Mouse (Mus musculus): ENCODE measurements at regions not wholly inside any gene's neighbourhood (a gene's known extent, or its start where the extent isn't known, plus 50 kb on each side); places are given as distances from the start of the nearest gene placed in this dataset.

GRCm38 (mm10) chr9:69652106-69652505 is 108.6 kb downstream of the Foxb1 start:
- WGBS = 90% methylated on average over 4 of the region's 4 CpGs
- no peak overlapping the region for H3K4me3 ChIP-seq

DNA sequence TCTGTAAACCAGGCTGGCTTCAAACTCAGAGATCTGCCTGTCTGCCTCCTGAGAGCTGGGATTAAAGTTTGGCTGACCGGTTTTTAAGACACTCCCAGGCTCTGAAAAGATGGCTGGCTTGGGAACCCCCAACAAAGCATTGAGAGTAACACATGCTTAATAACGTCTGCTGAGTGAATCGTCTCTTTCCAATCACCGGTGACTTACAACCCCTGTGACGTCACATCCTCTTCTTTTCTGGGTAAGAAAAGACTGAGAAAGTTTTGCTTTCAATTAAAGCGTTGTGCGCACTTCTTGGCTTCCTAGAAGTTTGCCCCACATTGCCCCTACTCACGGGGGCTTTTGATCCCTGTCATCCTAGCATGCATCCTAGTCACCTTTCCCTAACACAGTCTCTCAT is 109.1 kb downstream of the Foxb1 start:
- H3K4me3 ChIP-seq = no peak overlapping the region
- 67% methylated on average over 8 of the region's 8 CpGs for WGBS
- H3K9me3 ChIP-seq (replicated peaks) = no peaks in the 10 kb centered on the region
- ATAC-seq = no peak
- no peaks in the 10 kb centered on the region for H3K4me1 ChIP-seq
- peaks cover 2% of the 10 kb centered on the region; the same call in 1 of the 2 replicates for H3K27me3 ChIP-seq
- no peak overlapping the region for H3K4me2 ChIP-seq
- H3K36me3 ChIP-seq (ENCODE audit: poor library complexity, severe bottlenecking) = no peaks in the 10 kb centered on the region
- H3K9ac ChIP-seq = no peak overlapping the region
- H3K27ac ChIP-seq = no peak overlapping the region

More at GRCm38 (mm10) chr9:69652106-69652505, 108.6 kb downstream of the Foxb1 start:
- Histone ChIP-seq H3K9me3 (replicated peaks) (no peaks in the 10 kb centered on the region), H3K27ac (no peak overlapping the region), H3K4me1 (no peaks in the 10 kb centered on the region), H3K4me2 (no peak overlapping the region), H3K36me3 (ENCODE audit: poor library complexity, severe bottlenecking) (no peaks in the 10 kb centered on the region), H3K27me3 (peaks cover 2% of the 10 kb centered on the region; the same call in 1 of the 2 replicates), H3K9ac (no peak overlapping the region)
- no peak for ATAC-seq

GRCm38 (mm10) chr9:69642591-69642990 is 118.1 kb downstream of the Foxb1 start:
- ATAC-seq = no peak
- H3K27ac ChIP-seq = no peak overlapping the region
- 52% methylated on average over 5 of the region's 5 CpGs for WGBS

DNA sequence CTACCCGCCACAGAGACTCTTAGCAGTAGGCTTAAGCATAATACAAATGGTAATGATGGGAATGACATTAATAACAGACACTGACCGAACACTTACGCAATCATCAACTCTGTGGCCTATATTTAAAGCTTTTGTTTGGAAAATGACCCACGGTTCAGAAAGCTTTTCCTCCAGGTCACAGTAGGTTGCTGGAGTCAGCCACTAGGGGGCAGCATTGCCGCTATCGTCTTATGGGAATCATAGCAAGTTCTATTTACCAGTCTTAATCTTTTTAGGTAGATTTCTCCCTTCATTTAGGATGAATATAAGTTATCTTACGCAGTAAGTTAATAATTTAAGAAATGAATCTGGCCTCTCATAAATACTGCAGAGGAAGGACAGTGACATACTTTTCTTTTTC is 137.4 kb downstream of the Foxb1 start:
- no peak overlapping the region for H3K4me3 ChIP-seq
- no peak overlapping the region for H3K4me2 ChIP-seq
- no peaks in the 10 kb centered on the region for H3K4me1 ChIP-seq
- H3K27ac ChIP-seq = no peak overlapping the region
- no peak overlapping the region for H3K9ac ChIP-seq
- no peaks in the 10 kb centered on the region for H3K36me3 ChIP-seq (ENCODE audit: poor library complexity, severe bottlenecking)
- no peak for ATAC-seq
- WGBS = 14% methylated on average over 7 of the region's 7 CpGs
- H3K9me3 ChIP-seq (replicated peaks) = no peaks in the 10 kb centered on the region
- H3K27me3 ChIP-seq = peaks cover 30% of the 10 kb centered on the region

More at GRCm38 (mm10) chr9:69642591-69642990, 118.1 kb downstream of the Foxb1 start:
- Histone ChIP-seq H3K9me3 (replicated peaks) (no peaks in the 10 kb centered on the region), H3K9ac (no peak overlapping the region), H3K4me1 (no peaks in the 10 kb centered on the region), H3K36me3 (ENCODE audit: poor library complexity, severe bottlenecking) (no peaks in the 10 kb centered on the region), H3K4me3 (no peak overlapping the region), H3K4me2 (no peak overlapping the region), H3K27me3 (peaks cover 3% of the 10 kb centered on the region; the same call in 1 of the 2 replicates)

DNA sequence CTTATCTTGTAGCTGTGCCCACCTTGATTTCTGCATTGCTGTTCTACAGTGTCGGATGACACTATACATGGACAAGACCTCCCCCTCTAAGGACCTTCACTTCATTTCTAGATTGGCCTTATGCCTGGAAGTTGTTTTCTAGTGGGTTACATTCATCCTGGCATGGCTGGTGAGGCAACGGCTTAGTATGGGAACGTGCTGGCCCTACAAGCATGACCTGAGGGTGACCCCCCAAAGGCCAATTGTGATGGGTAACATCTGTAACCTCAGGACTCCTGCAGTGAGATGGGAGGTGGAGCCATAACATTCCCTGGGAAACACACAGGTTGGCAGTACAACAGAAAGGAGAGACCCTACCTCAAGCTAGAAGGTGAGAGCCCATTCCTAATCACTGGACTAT is 139.7 kb downstream of the Foxb1 start:
- Histone ChIP-seq H3K4me1 (no peaks in the 10 kb centered on the region), H3K9ac (no peak overlapping the region), H3K36me3 (ENCODE audit: poor library complexity, severe bottlenecking) (no peaks in the 10 kb centered on the region), H3K4me3 (no peak overlapping the region), H3K4me2 (no peak overlapping the region), H3K27ac (no peak overlapping the region), H3K9me3 (replicated peaks) (no peaks in the 10 kb centered on the region), H3K27me3 (peaks cover 30% of the 10 kb centered on the region)
- ATAC-seq = no peak
- 73% methylated on average over 3 of the region's 3 CpGs for WGBS

DNA sequence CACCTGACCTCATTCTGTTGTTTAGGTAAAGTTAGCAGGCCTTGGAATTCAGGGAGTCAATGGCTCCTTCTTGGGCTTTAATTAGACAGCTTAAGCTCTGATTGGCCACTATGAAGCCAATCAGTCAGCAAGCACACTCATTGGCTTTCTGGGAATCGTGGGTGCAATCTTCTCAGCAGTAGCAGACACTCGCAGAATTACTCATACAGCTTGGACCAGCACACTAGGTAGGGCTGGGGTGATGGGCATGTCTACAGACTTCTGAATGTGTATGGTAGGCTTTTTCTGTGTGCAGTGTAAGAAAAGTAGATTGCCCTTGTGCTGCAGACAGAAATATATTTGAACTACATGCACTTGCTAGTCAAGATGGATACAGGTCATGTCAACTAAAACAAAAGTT is 143.4 kb downstream of the Foxb1 start:
- no peak for ATAC-seq
- Histone ChIP-seq H3K36me3 (ENCODE audit: poor library complexity, severe bottlenecking) (no peaks in the 10 kb centered on the region), H3K27ac (no peak overlapping the region), H3K9ac (no peak overlapping the region), H3K27me3 (peaks cover 18% of the 10 kb centered on the region), H3K9me3 (replicated peaks) (no peaks in the 10 kb centered on the region), H3K4me1 (no peaks in the 10 kb centered on the region), H3K4me2 (no peak overlapping the region), H3K4me3 (no peak overlapping the region)
- WGBS = 72% methylated on average over 2 of the region's 2 CpGs

DNA sequence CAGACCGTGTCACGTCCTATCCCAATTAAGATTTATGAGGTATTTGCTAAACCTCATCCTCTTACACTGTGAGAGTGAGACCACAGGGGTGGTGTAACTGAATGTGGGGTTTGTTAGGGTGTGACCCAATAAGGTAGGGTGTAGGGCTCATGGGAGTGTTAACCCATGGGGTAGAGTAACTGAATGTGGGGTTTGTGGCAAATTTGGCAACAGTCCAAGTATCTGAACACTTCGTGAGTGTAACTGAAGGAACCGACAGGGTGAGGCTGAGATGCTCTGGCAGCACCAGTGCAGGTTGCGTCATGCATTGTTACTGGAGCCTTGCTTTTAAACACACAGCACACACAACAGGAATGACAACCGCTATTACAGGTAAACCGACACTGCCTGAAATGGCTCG is 144.1 kb downstream of the Anxa2 start:
- no peak overlapping the region for H3K4me3 ChIP-seq
- H3K36me3 ChIP-seq (ENCODE audit: poor library complexity, severe bottlenecking) = no peaks in the 10 kb centered on the region
- 75% methylated on average over 8 of the region's 8 CpGs for WGBS
- no peak overlapping the region for H3K27ac ChIP-seq
- H3K27me3 ChIP-seq = peaks cover 44% of the 10 kb centered on the region
- H3K9ac ChIP-seq = no peak overlapping the region
- no peak overlapping the region for H3K4me2 ChIP-seq
- ATAC-seq = no peak
- no peaks in the 10 kb centered on the region for H3K9me3 ChIP-seq (replicated peaks)
- H3K4me1 ChIP-seq = peaks cover 4% of the 10 kb centered on the region; the same call in 1 of the 2 replicates

DNA sequence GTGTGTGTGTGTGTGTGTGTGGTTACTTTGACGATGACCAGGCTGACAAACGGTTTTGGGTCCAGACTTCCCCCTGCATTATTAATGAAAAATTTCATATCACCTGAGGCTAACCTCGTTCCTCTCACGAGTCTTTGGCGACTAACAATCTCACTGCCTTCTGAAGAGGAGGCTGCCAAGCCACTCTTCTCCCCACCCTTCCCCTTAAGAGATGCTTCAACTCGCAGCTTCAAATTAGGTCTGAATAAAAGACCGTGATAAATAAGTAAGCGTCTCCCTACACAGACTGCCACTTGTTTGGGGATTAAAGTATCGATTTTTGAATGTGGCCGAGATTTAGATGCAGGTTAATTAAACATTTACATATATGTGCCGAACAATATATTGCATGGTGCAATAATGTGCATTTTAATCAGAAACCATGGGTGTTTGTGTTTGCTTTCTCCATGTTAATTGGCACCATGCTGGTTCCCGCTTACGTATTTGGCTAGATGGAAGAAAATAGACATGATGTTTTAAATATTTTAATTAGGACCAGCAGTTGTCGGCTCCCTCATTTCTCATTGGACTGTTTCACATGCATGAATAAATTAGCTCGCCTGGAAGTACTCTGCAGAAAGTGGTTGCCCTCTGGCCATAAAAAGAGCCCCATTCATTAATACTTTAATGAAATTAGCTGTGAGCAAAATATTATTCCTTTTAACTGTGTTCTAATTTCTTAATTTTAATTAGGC is 139.1 kb downstream of the Anxa2 start:
- H3K27ac ChIP-seq = no peak overlapping the region
- H3K9ac ChIP-seq = no peak overlapping the region
- ATAC-seq = peak; percentile 85
- H3K4me1 ChIP-seq = peaks cover 4% of the 10 kb centered on the region; the same call in 1 of the 2 replicates
- WGBS = 20% methylated on average over 14 of the region's 15 CpGs
- H3K9me3 ChIP-seq (replicated peaks) = no peaks in the 10 kb centered on the region
- H3K36me3 ChIP-seq (ENCODE audit: poor library complexity, severe bottlenecking) = no peaks in the 10 kb centered on the region
- H3K27me3 ChIP-seq = peaks cover 64% of the 10 kb centered on the region
- H3K4me2 ChIP-seq = peak overlapping the region; percentile 32; the same call in 1 of the 2 replicates
- no peak overlapping the region for H3K4me3 ChIP-seq

GRCm38 (mm10) chr9:69588846-69589245 is 135.4 kb downstream of the Anxa2 start:
- no peak for ATAC-seq
- Histone ChIP-seq H3K4me2 (no peak overlapping the region), H3K36me3 (ENCODE audit: poor library complexity, severe bottlenecking) (no peaks in the 10 kb centered on the region), H3K4me1 (peaks cover 4% of the 10 kb centered on the region; the same call in 1 of the 2 replicates), H3K9ac (no peak overlapping the region), H3K4me3 (no peak overlapping the region), H3K9me3 (replicated peaks) (no peaks in the 10 kb centered on the region), H3K27ac (no peak overlapping the region), H3K27me3 (peaks cover 71% of the 10 kb centered on the region)
- 91% methylated on average over 4 of the region's 4 CpGs for WGBS

DNA sequence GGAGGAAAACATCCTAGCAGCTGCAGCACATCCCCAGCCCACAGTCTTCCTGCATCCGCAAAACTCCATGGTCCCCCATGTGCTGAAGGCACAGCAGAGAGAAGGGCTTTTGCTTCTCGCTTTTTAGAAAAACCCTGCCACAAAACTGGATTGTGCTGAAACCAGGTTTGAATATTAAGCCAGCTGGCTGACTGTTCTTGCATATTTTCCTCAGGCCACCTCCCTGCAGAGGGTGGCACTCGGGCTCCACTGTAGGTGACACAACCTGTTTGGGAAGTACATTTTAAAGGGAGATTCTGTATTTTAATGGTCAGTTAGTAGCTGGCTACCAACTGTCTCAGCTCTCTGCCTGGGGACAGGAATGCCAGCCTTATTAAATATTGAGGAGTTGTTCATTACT is 133.7 kb downstream of the Anxa2 start:
- Histone ChIP-seq H3K4me3 (no peak overlapping the region), H3K27ac (no peak overlapping the region), H3K9ac (no peak overlapping the region), H3K36me3 (ENCODE audit: poor library complexity, severe bottlenecking) (no peaks in the 10 kb centered on the region), H3K27me3 (peaks cover 72% of the 10 kb centered on the region), H3K9me3 (replicated peaks) (no peaks in the 10 kb centered on the region), H3K4me2 (no peak overlapping the region), H3K4me1 (no peaks in the 10 kb centered on the region)
- ATAC-seq = no peak
- 80% methylated on average over 3 of the region's 3 CpGs for WGBS

- no peaks in the 10 kb centered on the region for H3K36me3 ChIP-seq (ENCODE audit: poor library complexity, severe bottlenecking)
- H3K27me3 ChIP-seq = peaks cover 43% of the 10 kb centered on the region
- no peak overlapping the region for H3K4me2 ChIP-seq
- H3K27ac ChIP-seq = no peak overlapping the region
- no peak overlapping the region for H3K9ac ChIP-seq
- no peaks in the 10 kb centered on the region for H3K9me3 ChIP-seq (replicated peaks)
- ATAC-seq = no peak
- H3K4me3 ChIP-seq = no peak overlapping the region
- H3K4me1 ChIP-seq = no peaks in the 10 kb centered on the region
Measured at GRCm38 (mm10) chr9:69581236-69581635, 127.8 kb downstream of the Anxa2 start.

DNA sequence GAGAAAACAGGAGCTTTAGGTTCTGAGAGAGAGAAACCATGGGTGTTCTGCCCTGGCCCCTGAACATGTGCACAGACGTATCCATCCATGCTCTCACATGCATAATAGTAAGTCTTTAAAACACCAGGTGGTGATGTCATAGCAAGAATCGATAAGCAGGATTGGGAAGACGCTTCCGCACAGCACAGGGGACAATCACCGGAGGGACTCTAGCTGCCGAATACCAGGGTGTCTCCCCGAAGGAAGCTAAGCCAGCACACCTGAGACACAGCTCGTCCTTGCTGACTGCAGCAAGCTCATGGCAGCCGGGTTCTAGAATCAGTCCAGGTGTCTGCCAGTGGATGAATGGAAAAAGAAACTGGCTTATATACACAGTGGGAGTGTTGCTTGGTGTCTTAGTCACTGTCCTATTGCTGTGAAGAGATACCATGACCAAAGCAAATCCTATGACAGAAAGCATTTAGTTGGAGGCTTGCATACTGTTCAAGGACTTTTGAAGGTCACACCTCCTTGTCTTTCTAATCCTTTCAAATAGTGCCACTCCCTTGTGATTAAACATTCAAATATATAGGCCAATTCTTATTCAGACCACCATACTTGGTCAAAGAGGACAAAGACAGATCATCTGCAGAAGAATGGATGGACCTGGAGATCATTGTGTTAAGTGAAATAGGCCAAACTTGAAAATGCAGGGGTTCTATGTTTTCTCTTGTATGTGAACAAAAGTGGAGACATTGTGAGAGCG is 124.4 kb downstream of the Anxa2 start:
- H3K36me3 ChIP-seq (ENCODE audit: poor library complexity, severe bottlenecking) = no peaks in the 10 kb centered on the region
- H3K9me3 ChIP-seq (replicated peaks) = no peaks in the 10 kb centered on the region
- H3K4me2 ChIP-seq = no peak overlapping the region
- no peak overlapping the region for H3K9ac ChIP-seq
- no peaks in the 10 kb centered on the region for H3K4me1 ChIP-seq
- H3K27me3 ChIP-seq = peaks cover 15% of the 10 kb centered on the region; the same call in 1 of the 2 replicates
- no peak overlapping the region for H3K4me3 ChIP-seq
- no peak overlapping the region for H3K27ac ChIP-seq
- WGBS = 95% methylated on average over 10 of the region's 10 CpGs
- ATAC-seq = no peak
